23 mouse cellular contexts compared by ENCODE assay signal in genomic region chr4:108473586-108473985, GRCm38 (mm10). TPM values are rescaled to one million over a fixed set of nuclear protein-coding genes. Genes with fewer than 3 reads are reported as not detected.
DNase-seq lines count a peak whose midpoint lies in the region; ATAC-seq lines count a peak whose summit lies in the region.
"Had no signal": no experiment of that assay in that cellular context is flagged by ENCODE, and none has a peak within 500 bp of the region (broad histone marks: within the 10 kb centered on the region; RNA-seq: fewer than 3 reads in every experiment).

No protein-coding gene starts in this region.

- H3K9me3 ChIP-seq in midbrain, embryonic 11.5 days (ENCODE audit: control insufficient read depth, low read length), result no peaks in the 10 kb centered on the region
- H3K9me3 ChIP-seq in midbrain, embryonic 15.5 days, result no peaks in the 10 kb centered on the region
- H3K9me3 ChIP-seq: embryonic facial prominence, embryonic 12.5 days; embryonic facial prominence, embryonic 15.5 days; hindbrain, embryonic 12.5 days; hindbrain, embryonic 15.5 days; intestine, embryonic 15.5 days had no signal

- H3K27me3 ChIP-seq in midbrain, embryonic 11.5 days (ENCODE audit: control insufficient read depth, insufficient read depth, low read length), result no peaks in the 10 kb centered on the region
- H3K27me3 ChIP-seq in midbrain, embryonic 15.5 days (replicated peaks), result no peaks in the 10 kb centered on the region
- H3K27me3 ChIP-seq: embryonic facial prominence, embryonic 12.5 days; embryonic facial prominence, embryonic 15.5 days; hindbrain, embryonic 12.5 days; hindbrain, embryonic 15.5 days; intestine, embryonic 15.5 days; Patski had no signal

- H3K36me3 ChIP-seq in midbrain, embryonic 11.5 days (ENCODE audit: control insufficient read depth, insufficient read depth, low read length), result no peaks in the 10 kb centered on the region
- no peaks in the 10 kb centered on the region for H3K36me3 ChIP-seq in midbrain, embryonic 15.5 days (replicated peaks)
- H3K36me3 ChIP-seq: embryonic facial prominence, embryonic 12.5 days; embryonic facial prominence, embryonic 15.5 days; hindbrain, embryonic 12.5 days; hindbrain, embryonic 15.5 days; intestine, embryonic 15.5 days had no signal

- no peak overlapping the region for H3K9ac ChIP-seq in midbrain, embryonic 11.5 days (ENCODE audit: low read length)
- no peak overlapping the region for H3K9ac ChIP-seq in midbrain, embryonic 15.5 days
- H3K9ac ChIP-seq: embryonic facial prominence, embryonic 12.5 days; embryonic facial prominence, embryonic 15.5 days; hindbrain, embryonic 12.5 days; hindbrain, embryonic 15.5 days; intestine, embryonic 15.5 days had no signal

- H3K4me3 ChIP-seq in midbrain, embryonic 11.5 days (ENCODE audit: low read depth, low read length), result no peak overlapping the region
- no peak overlapping the region for H3K4me3 ChIP-seq in midbrain, embryonic 15.5 days
- H3K4me3 ChIP-seq: embryonic facial prominence, embryonic 12.5 days; embryonic facial prominence, embryonic 15.5 days; hindbrain, embryonic 12.5 days; hindbrain, embryonic 15.5 days; intestine, embryonic 15.5 days had no signal

- no peak for ATAC-seq in midbrain, embryonic 11.5 days (ENCODE audit: low FRiP score)
- no peak for ATAC-seq in midbrain, embryonic 15.5 days (replicated peaks)
- ATAC-seq: CD4-positive, CD25-positive, alpha-beta regulatory T cell, adult 4 months; forebrain, embryonic 14.5 days; intestine, embryonic 15.5 days; Patski had no signal

- H3K4me2 ChIP-seq in midbrain, embryonic 11.5 days, result no peak overlapping the region
- H3K4me2 ChIP-seq in midbrain, embryonic 15.5 days, result no peak overlapping the region
- H3K4me2 ChIP-seq: embryonic facial prominence, embryonic 12.5 days; embryonic facial prominence, embryonic 15.5 days; heart, embryonic 11.5 days; hindbrain, embryonic 12.5 days; hindbrain, embryonic 15.5 days; intestine, embryonic 15.5 days had no signal

- peak; percentile 75 for DNase-seq in midbrain, embryonic 11.5 days (ENCODE audit: low spot score, missing footprints)
- peak; percentile 38 for DNase-seq in 416B (ENCODE audit: low read depth)
- DNase-seq in adipocyte (ENCODE audit: low spot score), result peak; percentile 22
- no peak for DNase-seq in layer of hippocampus, postnatal 25 days (ENCODE audit: extremely low spot score in 1 of 2, low spot score in 1 of 2)
- DNase-seq in kidney, adult 18-20 months, result no peak
- DNase-seq: adrenal gland, postnatal 25 days; cerebellum, adult 18-20 months; cerebellum, adult 9-10 months; cerebellum, postnatal 14 days; gastrocnemius, postnatal 14 days; heart, adult 11 months; kidney, adult 11 months; kidney, adult 9 months had no signal

- WGBS in midbrain, embryonic 11.5 days, result 93% methylated on average over 2 of the region's 2 CpGs
- 93% methylated on average over 2 of the region's 2 CpGs for WGBS in midbrain, embryonic 15.5 days

- H3K27ac ChIP-seq in midbrain, embryonic 11.5 days (ENCODE audit: low read depth, low read length), result no peak overlapping the region
- H3K27ac ChIP-seq in midbrain, embryonic 15.5 days, result no peak overlapping the region
- H3K27ac ChIP-seq: embryonic facial prominence, embryonic 12.5 days; embryonic facial prominence, embryonic 15.5 days; hindbrain, embryonic 12.5 days; hindbrain, embryonic 15.5 days; intestine, embryonic 15.5 days had no signal

- H3K4me1 ChIP-seq in midbrain, embryonic 11.5 days (ENCODE audit: control insufficient read depth, insufficient read depth, low read length), result no peaks in the 10 kb centered on the region
- no peaks in the 10 kb centered on the region for H3K4me1 ChIP-seq in midbrain, embryonic 15.5 days
- H3K4me1 ChIP-seq: embryonic facial prominence, embryonic 12.5 days; embryonic facial prominence, embryonic 15.5 days; hindbrain, embryonic 12.5 days; hindbrain, embryonic 15.5 days; intestine, embryonic 15.5 days had no signal

RNA-seq across cellular contexts. Expression of gene Tut4, which starts 14.4 kb away (rescaled TPM):
- polyA plus RNA-seq in midbrain, embryonic 11.5 days (2014; fragmentation: Nextera tagmentation; extraction: Ambion mirVana), result 61.9 and 66.9 TPM in 2 replicates
- 58.8 and 70.0 TPM in 2 replicates for polyA plus RNA-seq in midbrain, embryonic 15.5 days (2015; fragmentation: Nextera tagmentation; extraction: Ambion mirVana)
- 10 to 100 TPM; 28.0 to 42.2 TPM for total RNA-seq in layer of hippocampus, postnatal 25 days (2021)

Comparison
In these comparisons a context has a peak if more than half of its experiments do, and no peak if none do; other contexts are left out.
1. DNase-seq: peak in midbrain, embryonic 11.5 days (single experiment), 416B (single experiment) and adipocyte (single experiment); none in layer of hippocampus, postnatal 25 days (0 of 2) and kidney, adult 18-20 months (single experiment).